In genomic region chr5:28520800-28521707, GRCm38 (mm10) we compare ENCODE assay signal across 9 mouse cellular contexts. TPM values are rescaled to one million over a fixed set of nuclear protein-coding genes. Genes with fewer than 3 reads are reported as not detected.
DNase-seq lines count a peak whose midpoint lies in the region; ATAC-seq and TF ChIP-seq lines count a peak whose summit lies in the region.
"Had no signal": no experiment of that assay in that cellular context is flagged by ENCODE, and none has a peak within 500 bp of the region (broad histone marks: within the 10 kb centered on the region; RNA-seq: fewer than 3 reads in every experiment).

No protein-coding gene starts in this region.

- no peak overlapping the region for H3K4me2 ChIP-seq in hindbrain, embryonic 14.5 days (replicated peaks)
- H3K4me2 ChIP-seq in hindbrain, embryonic 11.5 days (replicated peaks; ENCODE audit: low read depth, low read length): no peak overlapping the region
- H3K4me2 ChIP-seq in lung, postnatal 0 days (replicated peaks; ENCODE audit: low read depth, low read length): no peak overlapping the region

- H3K27me3 ChIP-seq in hindbrain, embryonic 14.5 days (ENCODE audit: control insufficient read depth, insufficient read depth, low read length): no peaks in the 10 kb centered on the region
- no peaks in the 10 kb centered on the region for H3K27me3 ChIP-seq in hindbrain, embryonic 11.5 days (ENCODE audit: control insufficient read depth, insufficient read depth, low read length)
- H3K27me3 ChIP-seq in lung, postnatal 0 days (replicated peaks; ENCODE audit: insufficient read depth, low read length): no peaks in the 10 kb centered on the region

- H3K9ac ChIP-seq in hindbrain, embryonic 14.5 days: no peak overlapping the region
- H3K9ac ChIP-seq in hindbrain, embryonic 11.5 days (ENCODE audit: low read depth, low read length): no peak overlapping the region
- H3K9ac ChIP-seq in lung, postnatal 0 days (replicated peaks; ENCODE audit: low read depth): no peak overlapping the region

- TF ChIP-seq CTCF in lung, postnatal 0 days (IDR thresholded peaks at IDR 0.05): no peak

- no peak overlapping the region for H3K4me3 ChIP-seq in hindbrain, embryonic 14.5 days (replicated peaks; ENCODE audit: low read length)
- no peak overlapping the region for H3K4me3 ChIP-seq in hindbrain, embryonic 11.5 days (ENCODE audit: low read depth, low read length)
- no peak overlapping the region for H3K4me3 ChIP-seq in lung, postnatal 0 days (ENCODE audit: low read depth, low read length)

- H3K27ac ChIP-seq in hindbrain, embryonic 14.5 days: no peak overlapping the region
- no peak overlapping the region for H3K27ac ChIP-seq in hindbrain, embryonic 11.5 days (ENCODE audit: low read depth, low read length)
- H3K27ac ChIP-seq in lung, postnatal 0 days (ENCODE audit: low read length): no peak overlapping the region
- H3K27ac ChIP-seq: macrophage had no signal

- no peaks in the 10 kb centered on the region for H3K36me3 ChIP-seq in hindbrain, embryonic 14.5 days (replicated peaks; ENCODE audit: control insufficient read depth, insufficient read depth)
- no peaks in the 10 kb centered on the region for H3K36me3 ChIP-seq in hindbrain, embryonic 11.5 days (ENCODE audit: control insufficient read depth, insufficient read depth, low read length)
- H3K36me3 ChIP-seq in lung, postnatal 0 days (ENCODE audit: insufficient read depth, low read length): no peaks in the 10 kb centered on the region

- DNase-seq in hindbrain, embryonic 14.5 days (ENCODE audit: low spot score): peak; percentile 50
- no peak for DNase-seq in hindbrain, embryonic 11.5 days (ENCODE audit: low spot score)
- peak; percentile 33 for DNase-seq in gastrocnemius, postnatal 25 days
- peak; percentile 45 to 62 for DNase-seq in kidney, postnatal 25 days
- DNase-seq in lung, postnatal 0 days (ENCODE audit: low spot score): peak; percentile 66
- no peak for DNase-seq in B cell, adult 2 months
- DNase-seq in spleen, adult 18-20 months: no peak

- peak; percentile 72; the same call in 1 of the 2 replicates for ATAC-seq in hindbrain, embryonic 14.5 days (ENCODE audit: low FRiP score)
- ATAC-seq in hindbrain, embryonic 11.5 days (ENCODE audit: low FRiP score): no peak
- ATAC-seq in cerebellum, adult (ENCODE audit: insufficient number of reproducible peaks, low FRiP score, low TSS enrichment): peak; percentile 73
- peak; percentile 37 for ATAC-seq in lung, postnatal 0 days

- WGBS in hindbrain, embryonic 14.5 days: 37% methylated on average over 9 of the region's 9 CpGs
- 51% methylated on average over 9 of the region's 9 CpGs for WGBS in hindbrain, embryonic 11.5 days
- 10% methylated on average over 9 of the region's 9 CpGs for WGBS in lung, postnatal 0 days

- H3K9me3 ChIP-seq in hindbrain, embryonic 14.5 days (ENCODE audit: control insufficient read depth, low read length): no peaks in the 10 kb centered on the region
- no peaks in the 10 kb centered on the region for H3K9me3 ChIP-seq in hindbrain, embryonic 11.5 days (ENCODE audit: control insufficient read depth, low read length)
- H3K9me3 ChIP-seq in lung, postnatal 0 days (ENCODE audit: low read length): no peaks in the 10 kb centered on the region

- H3K4me1 ChIP-seq in hindbrain, embryonic 14.5 days (replicated peaks; ENCODE audit: control insufficient read depth, insufficient read depth, low read length): peaks cover 7% of the 10 kb centered on the region; the same call in 1 of the 2 replicates
- H3K4me1 ChIP-seq in hindbrain, embryonic 11.5 days (replicated peaks; ENCODE audit: control insufficient read depth, insufficient read depth, low read length): no peaks in the 10 kb centered on the region
- no peaks in the 10 kb centered on the region; the same call in 1 of the 2 replicates for H3K4me1 ChIP-seq in lung, postnatal 0 days (ENCODE audit: insufficient read depth, low read depth, low read length)

- no peak for TF ChIP-seq EP300 in lung, postnatal 0 days (IDR thresholded peaks at IDR 0.05)

RNA-seq across cellular contexts. Expression of gene Shh, which starts 54.0 kb away (rescaled TPM):
- polyA plus RNA-seq in hindbrain, embryonic 14.5 days (2014; fragmentation: Nextera tagmentation; extraction: Ambion mirVana): 1.3 and 1.4 TPM in 2 replicates
- polyA plus RNA-seq in hindbrain, embryonic 11.5 days (2014; fragmentation: Nextera tagmentation; extraction: Ambion mirVana): 1.6 and 2.7 TPM in 2 replicates
- total RNA-seq in gastrocnemius, postnatal 25 days (2021): not detected
- polyA plus RNA-seq in lung, postnatal 0 days (2015; fragmentation: Nextera tagmentation; extraction: Ambion mirVana): 9.7 and 11.7 TPM in 2 replicates
- polyA plus RNA-seq: macrophage had no signal

Comparison
In these comparisons a context has a peak if more than half of its experiments do, and no peak if none do; other contexts are left out.
1. DNase-seq: peak in hindbrain, embryonic 14.5 days (single experiment), gastrocnemius, postnatal 25 days (single experiment), kidney, postnatal 25 days (2 of 2) and lung, postnatal 0 days (single experiment); none in hindbrain, embryonic 11.5 days (single experiment), B cell, adult 2 months (0 of 2) and spleen, adult 18-20 months (0 of 2).